Mouse (Mus musculus): ENCODE measurements at regions not wholly inside any gene's neighbourhood (a gene's known extent, or its start where the extent isn't known, plus 50 kb on each side); places are given as distances from the start of the nearest gene placed in this dataset.

DNA sequence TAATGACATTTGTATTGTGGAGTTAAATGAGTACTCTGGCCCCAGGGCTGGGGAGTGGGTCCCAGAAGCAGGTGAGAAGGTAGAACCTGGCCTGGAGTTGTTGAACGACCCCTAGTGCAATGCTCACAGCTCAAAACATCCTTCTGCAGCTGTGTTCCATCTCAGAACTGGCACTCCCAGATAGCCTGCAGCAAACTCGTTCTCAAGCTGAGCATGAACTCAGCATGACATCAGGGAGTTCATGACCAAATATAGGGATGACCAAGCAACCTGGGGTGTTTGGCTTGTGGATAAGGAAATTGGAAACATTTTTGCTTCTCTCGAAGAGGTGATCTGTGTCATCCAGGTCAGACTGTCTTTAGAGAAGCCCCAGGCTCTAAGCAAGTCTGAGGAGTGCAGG, 126.4 kb upstream of the Jun start:
- no peak for DNase-seq
- intact Hi-C loops (cut with DNase I): no loop called here

- intact Hi-C loops (cut with DNase I): no loop called here
- DNase-seq: no peak
Measured at GRCm38 (mm10) chr4:95178900-95179299, 126.9 kb upstream of the Jun start.

GRCm38 (mm10) chr4:95180446-95180845, 128.4 kb upstream of the Jun start:
- no peak for DNase-seq
- intact Hi-C loops (cut with DNase I): no loop called here

DNA sequence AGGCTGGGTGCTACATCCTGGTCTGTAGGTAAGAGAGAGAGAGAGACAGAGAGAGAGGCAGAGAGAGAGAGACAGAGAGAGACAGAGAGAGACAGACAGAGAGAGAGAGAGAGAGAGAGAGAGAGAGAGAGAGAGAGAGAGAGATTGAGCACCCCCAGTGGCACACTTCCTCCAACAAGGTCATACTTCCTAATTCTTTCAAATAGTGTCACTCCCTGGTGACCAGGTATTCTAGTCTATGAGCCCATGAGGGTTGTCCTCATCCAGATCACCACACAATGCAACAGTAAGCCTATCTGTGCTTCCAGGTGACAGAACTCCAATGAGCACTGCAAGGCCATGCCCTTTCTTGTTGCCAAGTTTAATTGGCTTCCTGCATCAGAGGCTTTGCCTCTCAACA, 129.0 kb upstream of the Jun start:
- intact Hi-C loops (cut with DNase I): no loop called here
- no peak for DNase-seq

DNA sequence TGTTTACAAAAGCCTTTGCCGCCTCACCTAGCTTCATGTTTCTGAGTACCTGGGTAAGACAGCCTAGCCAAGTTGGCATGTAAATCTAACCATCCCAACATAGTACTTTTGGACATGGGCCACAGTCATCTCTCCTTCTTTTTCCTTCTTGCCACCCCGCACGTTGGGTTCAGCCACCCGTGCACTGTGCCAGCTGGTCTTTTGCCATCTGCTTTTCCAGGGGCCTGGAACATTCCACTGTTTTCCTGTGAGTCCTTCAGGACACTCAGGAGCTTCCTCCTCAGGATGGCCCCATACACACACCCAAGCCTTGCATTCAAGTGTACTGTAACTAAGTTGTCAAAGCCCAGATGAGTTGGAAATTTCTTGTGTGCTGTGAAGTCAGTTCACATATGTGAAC, 132.2 kb upstream of the Jun start:
- DNase-seq: no peak
- intact Hi-C loops (cut with DNase I): no loop called here

DNA sequence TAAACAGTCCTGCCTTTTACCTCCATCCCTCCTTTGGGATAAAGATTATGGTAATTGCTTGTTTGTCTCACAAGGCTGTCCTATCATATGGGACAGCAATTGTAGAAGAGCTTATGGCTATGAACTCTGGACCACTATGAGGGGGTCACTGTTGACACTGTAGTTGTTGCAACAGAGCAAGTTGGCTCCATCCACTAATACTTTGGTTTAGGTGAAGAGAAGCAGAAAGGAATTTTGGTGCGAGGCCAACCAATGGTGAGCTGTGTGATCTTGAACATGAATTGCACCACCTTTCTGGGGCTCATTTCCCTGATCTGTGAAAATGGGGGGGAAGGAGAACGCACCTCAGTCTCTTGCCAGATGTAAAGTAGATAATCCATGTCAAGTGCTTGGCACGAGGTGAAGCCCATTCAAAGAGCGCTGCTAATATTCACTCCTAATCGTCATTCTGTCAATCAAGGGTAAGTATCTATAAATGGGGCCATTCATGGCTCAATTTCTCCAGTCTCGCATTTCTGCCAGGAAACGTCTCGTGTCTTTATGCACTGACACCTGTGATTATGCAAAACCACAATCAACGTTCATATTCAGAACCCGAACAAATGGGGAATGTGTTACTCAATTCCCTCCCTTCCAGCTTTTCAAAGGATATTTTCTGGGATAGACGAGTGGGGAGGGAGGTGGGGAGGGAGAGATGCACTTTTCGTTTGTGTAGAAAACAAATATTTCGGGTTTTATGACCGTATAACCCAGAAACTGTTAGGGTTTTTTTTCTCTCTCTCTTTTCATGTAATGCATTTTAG, 133.3 kb upstream of the Jun start:
- intact Hi-C loops (cut with DNase I): no loop called here
- no peak for DNase-seq

DNA sequence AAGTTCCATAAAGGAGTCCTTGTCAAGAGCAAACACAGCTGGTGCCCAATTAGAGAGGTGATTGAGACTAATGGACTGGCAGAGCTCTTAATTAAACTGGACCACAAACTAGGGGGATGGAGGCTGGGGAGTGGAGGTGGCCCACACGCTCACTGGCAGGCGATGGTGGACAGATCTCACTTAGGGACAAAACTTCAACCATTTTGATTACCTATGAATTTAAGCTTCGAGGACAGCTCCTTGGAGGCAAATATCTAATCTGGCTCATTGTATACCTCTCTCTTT, 133.8 kb upstream of the Jun start:
- intact Hi-C loops (cut with DNase I): no loop called here
- no peak for DNase-seq

DNA sequence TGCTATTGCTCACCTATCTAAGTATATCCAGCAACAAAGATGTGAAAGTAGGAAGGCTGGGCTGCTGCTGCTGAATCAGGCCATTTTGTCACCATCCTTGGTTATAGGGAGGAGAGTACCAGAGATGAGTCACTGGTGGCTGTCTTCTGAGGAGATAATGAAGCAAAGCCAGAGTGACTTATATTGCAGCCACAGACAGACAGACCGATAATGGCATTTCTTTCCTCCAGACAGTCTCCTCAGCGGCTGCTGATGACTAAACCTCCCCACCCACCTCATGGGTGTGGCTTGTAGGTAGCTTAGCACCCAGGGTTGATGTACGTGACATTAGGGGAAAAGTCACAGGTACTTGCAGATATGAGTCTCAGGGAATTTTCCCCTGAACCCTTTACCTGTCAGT, 136.1 kb upstream of the Jun start:
- intact Hi-C loops (cut with DNase I): no loop called here
- no peak for DNase-seq

DNA sequence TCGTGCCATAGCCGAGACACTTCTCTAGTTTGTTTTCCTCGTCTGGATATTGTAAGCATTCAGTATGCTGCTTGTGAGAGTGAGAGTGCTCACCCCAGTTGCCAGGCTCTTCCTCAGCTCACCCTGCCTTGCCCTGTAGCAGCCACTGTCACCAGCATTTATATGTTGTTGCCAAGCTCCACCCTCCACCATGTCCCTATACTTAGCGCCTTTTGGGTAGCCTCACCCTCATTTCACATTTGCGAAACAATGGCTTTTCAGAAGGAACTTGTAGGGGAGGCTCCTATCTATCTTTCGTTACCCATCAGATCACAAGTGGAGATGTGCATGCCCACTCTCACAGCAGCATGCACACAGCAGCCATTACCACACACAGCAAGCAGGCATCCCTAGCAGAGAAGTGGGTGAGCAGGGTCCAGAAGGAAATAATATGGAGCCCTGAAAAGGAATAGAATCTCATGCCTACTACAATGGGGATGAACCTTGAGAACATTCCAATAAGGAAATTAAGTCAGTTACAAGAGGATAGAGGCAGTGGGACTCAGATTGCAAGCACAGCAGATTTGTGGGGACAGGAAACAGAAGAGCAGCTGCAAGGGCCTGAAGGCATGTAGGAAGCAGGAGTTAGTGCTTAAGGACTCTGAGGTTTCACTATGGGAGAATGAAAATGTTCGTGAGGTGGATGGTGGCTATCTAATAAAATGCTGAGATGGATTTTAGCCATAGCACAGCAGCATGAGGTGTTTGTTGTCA, 139.8 kb upstream of the Jun start:
- intact Hi-C loops (cut with DNase I): no loop called here
- no peak for DNase-seq

GRCm38 (mm10) chr4:95192562-95192961, 140.5 kb upstream of the Jun start:
- intact Hi-C loops (cut with DNase I): no loop called here
- DNase-seq: no peak

DNA sequence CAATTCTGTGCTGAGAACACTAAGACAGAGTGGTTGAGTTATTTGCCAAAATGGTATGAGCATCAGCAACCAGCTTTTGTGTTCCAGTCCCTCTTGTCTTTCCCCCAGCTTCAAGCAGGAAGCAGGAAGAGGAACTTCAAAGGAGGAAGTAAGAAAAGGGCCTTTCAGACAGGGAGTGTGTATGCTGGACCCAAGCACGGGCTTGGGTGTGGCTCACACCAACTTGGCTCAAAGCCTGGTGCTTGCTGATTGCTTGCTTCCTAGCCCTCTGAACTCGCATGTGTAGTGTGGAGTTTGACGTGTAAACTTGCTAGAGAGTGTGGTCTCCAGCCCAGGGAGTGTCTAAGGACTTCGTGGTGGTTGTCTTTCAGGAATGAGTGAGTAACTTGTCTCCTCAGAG, 141.0 kb upstream of the Jun start:
- peak in 1 of 2 experiments; percentile 39 for DNase-seq
- intact Hi-C loops (cut with DNase I): no loop called here

DNA sequence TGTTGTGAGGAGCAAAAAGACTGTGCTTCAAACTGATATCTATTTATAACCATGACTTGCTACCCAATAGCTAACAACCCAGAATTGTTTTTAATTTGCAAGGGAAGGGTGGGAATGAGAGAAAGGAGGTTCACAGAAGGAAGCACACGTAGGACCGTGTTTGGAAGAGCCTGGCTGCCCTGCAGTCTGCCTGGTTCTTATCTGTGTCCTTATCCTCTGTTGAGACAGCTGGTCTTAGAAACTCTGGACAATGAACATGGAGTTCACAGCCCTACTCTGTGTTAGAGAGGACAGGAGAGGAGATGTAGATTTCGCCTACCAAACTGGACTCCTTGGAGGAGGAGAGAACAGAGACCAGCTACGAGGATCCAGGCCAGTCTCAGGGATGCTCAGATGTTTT, 141.5 kb upstream of the Jun start:
- intact Hi-C loops (cut with DNase I): no loop called here
- DNase-seq: no peak

DNA sequence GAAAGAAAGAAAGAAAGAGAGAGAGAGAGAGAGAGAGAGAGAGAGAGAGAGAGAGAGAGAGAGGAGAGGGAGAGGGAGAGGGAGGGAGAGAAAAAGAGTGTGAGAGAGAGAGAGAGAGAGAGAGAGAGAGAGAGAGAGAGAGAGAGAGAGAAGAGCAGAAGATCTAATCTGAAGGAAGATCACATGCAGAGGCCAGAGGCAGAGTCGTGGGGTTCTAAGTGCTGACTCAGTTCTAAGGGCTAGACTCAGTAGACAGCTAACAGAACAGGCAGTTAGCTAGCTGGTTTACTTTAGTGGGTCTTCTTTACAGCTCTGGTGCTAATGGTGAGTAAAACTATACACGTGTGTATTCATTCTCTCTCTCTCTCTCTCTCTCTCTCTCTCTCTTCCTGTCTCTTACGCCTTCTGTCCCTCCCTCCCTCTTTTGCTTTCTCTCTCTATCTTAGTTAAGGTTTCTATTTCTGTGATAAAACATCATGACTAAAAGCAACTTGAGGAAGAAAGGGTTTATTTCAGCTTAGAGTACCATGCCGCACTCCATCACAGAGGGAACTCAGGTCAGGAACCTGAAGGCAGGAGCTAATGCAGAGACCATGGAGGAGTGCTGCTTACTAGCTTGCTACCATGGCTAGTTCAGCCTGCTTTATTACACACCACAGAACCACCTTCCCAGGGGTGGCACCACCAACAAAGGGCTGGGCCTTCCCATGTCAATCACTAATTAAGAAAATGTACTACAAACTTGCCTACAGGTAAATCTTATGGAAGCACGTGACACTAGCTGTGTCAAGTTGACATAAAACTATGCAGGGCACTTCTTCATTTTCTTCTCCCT, 142.8 kb upstream of the Jun start:
- no peak for DNase-seq
- intact Hi-C loops (cut with DNase I): no loop called here

DNA sequence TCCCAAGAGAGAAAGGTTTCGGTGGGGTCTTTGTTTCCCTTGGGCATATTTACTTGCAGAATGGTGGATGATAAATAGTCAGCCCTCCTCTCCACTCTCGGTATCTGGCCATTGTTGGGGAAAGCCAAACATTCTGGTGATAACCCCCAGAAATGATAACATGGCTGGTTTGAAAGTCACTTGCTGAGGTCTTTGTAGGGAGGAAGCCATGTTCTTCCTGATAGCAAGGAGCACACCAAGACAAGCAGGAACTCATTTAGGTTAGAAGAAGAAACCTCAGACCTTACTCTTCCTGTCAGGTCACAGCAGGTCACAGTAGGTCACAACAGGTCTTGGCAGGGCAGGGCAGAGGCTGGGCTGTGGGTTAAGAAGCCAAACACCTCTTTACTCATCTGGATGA, 144.1 kb upstream of the Jun start:
- intact Hi-C loops (cut with DNase I): no loop called here
- DNase-seq: no peak

- intact Hi-C loops (cut with DNase I): no loop called here
Measured at GRCm38 (mm10) chr4:95197077-95197711, 145.2 kb upstream of the Jun start.

GRCm38 (mm10) chr4:95199394-95199793, 147.4 kb upstream of the Jun start:
- no peak for DNase-seq
- intact Hi-C loops (cut with DNase I): no loop called here

More at GRCm38 (mm10) chr4:95197077-95197711, 145.2 kb upstream of the Jun start:
- DNase-seq: no peak

- no peak for DNase-seq
- intact Hi-C loops (cut with DNase I): no loop called here
Measured at GRCm38 (mm10) chr4:95200130-95200529, 148.1 kb upstream of the Jun start.

- intact Hi-C loops (cut with DNase I): no loop called here
- no peak for DNase-seq
Measured at GRCm38 (mm10) chr4:95202478-95202877, 150.5 kb upstream of the Jun start.

GRCm38 (mm10) chr4:95203577-95203976, 151.6 kb upstream of the Jun start:
- intact Hi-C loops (cut with DNase I): no loop called here
- no peak for DNase-seq

DNA sequence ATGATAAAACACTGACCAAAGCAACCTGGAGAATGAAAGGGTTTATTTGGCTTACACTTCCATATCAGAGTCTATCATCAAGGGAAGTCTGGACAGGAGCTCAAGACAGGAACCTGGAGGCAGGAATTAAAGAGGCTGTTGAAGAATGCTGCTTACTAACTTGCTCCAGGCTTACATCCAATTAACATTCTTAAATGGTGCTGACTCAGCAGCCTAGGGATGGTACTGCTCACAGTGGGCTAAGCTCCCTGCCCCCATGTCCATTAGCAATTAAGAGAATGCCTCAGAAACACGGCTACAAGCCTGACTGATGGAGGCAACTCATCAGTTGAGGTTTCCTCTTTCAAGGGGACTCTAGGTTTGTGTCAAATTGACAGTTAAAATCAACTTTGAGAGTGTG, 153.3 kb upstream of the Jun start:
- intact Hi-C loops (cut with DNase I): loop anchor here (5.0 kb wide), 1 partner anchor 43 kb away; no protein-coding TSS in a partner anchor
- DNase-seq: no peak

GRCm38 (mm10) chr4:95207783-95208182, 155.8 kb upstream of the Jun start:
- intact Hi-C loops (cut with DNase I): loop anchor here (5.0 kb wide), 1 partner anchor 45 kb away; no protein-coding TSS in a partner anchor
- no peak for DNase-seq
